Mouse (Mus musculus) testis, adult 10 weeks (tissue): ENCODE data around the gene Btbd35f14. TPM values are rescaled to one million over a fixed set of nuclear protein-coding genes. Genes with fewer than 3 reads are reported as not detected.

ENCODE experiments used
- polyA plus RNA-seq: library from polyadenylated mRNA; stranded (reverse); fragments of 350-450 nt; fragmentation: Illumina TruSeq; extraction: RNeasy Lipid Tissue Mini Kit (QIAGEN cat#74804); gene quantifications from one replicate; pipeline ENCODE4 v1.2.3, GENCODE M21; 2014; ENCODE audit warnings: low read depth, low replicate concordance

Gene Btbd35f14
- 2.9 TPM for polyA plus RNA-seq

DNA sequence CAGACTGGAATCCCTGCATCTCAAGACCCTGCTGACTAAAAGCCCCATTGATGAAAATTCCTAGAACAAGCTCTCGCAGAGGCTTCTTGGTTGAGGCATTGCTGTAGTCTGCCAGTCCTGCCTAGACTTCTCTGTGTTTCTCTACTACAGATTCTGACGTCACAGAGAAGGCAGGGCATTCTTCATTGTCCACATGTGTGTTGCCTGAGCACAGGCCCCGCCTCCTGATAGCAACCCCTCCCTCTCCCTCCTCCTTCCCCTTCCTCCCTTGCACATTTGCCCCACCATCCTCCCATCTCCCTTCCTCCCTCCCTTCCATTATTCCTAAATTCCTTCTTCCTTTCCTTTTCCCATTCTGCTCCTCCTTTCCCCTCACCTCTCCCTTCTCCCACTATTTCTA lies at the start of gene Btbd35f14:
TSS of gene Btbd35f14 (minus strand) at position 101 of the 400 bp plus-strand sequence.

DNA sequence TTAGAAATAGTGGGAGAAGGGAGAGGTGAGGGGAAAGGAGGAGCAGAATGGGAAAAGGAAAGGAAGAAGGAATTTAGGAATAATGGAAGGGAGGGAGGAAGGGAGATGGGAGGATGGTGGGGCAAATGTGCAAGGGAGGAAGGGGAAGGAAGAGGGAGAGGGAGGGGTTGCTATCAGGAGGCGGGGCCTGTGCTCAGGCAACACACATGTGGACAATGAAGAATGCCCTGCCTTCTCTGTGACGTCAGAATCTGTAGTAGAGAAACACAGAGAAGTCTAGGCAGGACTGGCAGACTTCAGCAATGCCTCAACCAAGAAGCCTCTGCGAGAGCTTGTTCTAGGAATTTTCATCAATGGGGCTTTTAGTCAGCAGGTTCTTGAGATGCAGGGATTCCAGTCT lies 45.3 kb downstream of the Btbd35f14 start, which contains the start of gene Btbd35f13:
TSS of gene Btbd35f13 (plus strand) at position 301 of the 400 bp plus-strand sequence.

Other genes starting within 250 kb of the Btbd35f14 start
- gene Btbd35f15, start 125.0 kb downstream of the Btbd35f14 start, polyA plus RNA-seq, result 8.1 TPM
- 1.1 TPM for gene Btbd35f13, start 45.2 kb downstream of the Btbd35f14 start, polyA plus RNA-seq